In genomic region chr12:117412779-117413505, GRCm38 (mm10) we compare ENCODE assay signal across 13 mouse cellular contexts.
DNase-seq lines count a peak whose midpoint lies in the region; ATAC-seq and TF ChIP-seq lines count a peak whose summit lies in the region.
"Had no signal": no experiment of that assay in that cellular context is flagged by ENCODE, and none has a peak within 500 bp of the region (broad histone marks: within the 10 kb centered on the region; RNA-seq: fewer than 3 reads in every experiment).

No protein-coding gene starts in this region.

- no peaks in the 10 kb centered on the region for H3K9me3 ChIP-seq in heart, embryonic 13.5 days
- no peaks in the 10 kb centered on the region for H3K9me3 ChIP-seq in embryonic facial prominence, embryonic 10.5 days
- no peaks in the 10 kb centered on the region for H3K9me3 ChIP-seq in limb, embryonic 10.5 days (replicated peaks)
- H3K9me3 ChIP-seq in intestine, postnatal 0 days (ENCODE audit: control insufficient read depth) = no peaks in the 10 kb centered on the region
- H3K9me3 ChIP-seq: intestine, embryonic 15.5 days; liver, embryonic 12.5 days had no signal

- ATAC-seq in heart, embryonic 13.5 days (ENCODE audit: extremely low read depth, insufficient number of reproducible peaks, low FRiP score, low TSS enrichment) = no peak
- ATAC-seq in intestine, postnatal 0 days = no peak
- ATAC-seq: intestine, embryonic 15.5 days; liver, embryonic 12.5 days had no signal

- no peaks in the 10 kb centered on the region for H3K36me3 ChIP-seq in heart, embryonic 13.5 days
- no peaks in the 10 kb centered on the region for H3K36me3 ChIP-seq in embryonic facial prominence, embryonic 10.5 days (replicated peaks)
- H3K36me3 ChIP-seq in limb, embryonic 10.5 days = no peaks in the 10 kb centered on the region
- H3K36me3 ChIP-seq in intestine, postnatal 0 days (ENCODE audit: control insufficient read depth, insufficient read depth) = no peaks in the 10 kb centered on the region
- H3K36me3 ChIP-seq: intestine, embryonic 15.5 days; liver, embryonic 12.5 days had no signal

- H3K27ac ChIP-seq in heart, embryonic 13.5 days (replicated peaks) = 0 out of 2 replicates have a peak overlapping the region, but pooled peaks have one; percentile 40
- peak overlapping the region; percentile 68; the same call in 1 of the 2 replicates for H3K27ac ChIP-seq in embryonic facial prominence, embryonic 10.5 days (replicated peaks)
- H3K27ac ChIP-seq in limb, embryonic 10.5 days = peak overlapping the region; percentile 37; the same call in 1 of the 2 replicates
- no peak overlapping the region for H3K27ac ChIP-seq in intestine, postnatal 0 days (ENCODE audit: low read depth, low read length)
- H3K27ac ChIP-seq: intestine, embryonic 15.5 days; liver, embryonic 12.5 days had no signal

- TF ChIP-seq CTCF in intestine, postnatal 0 days (IDR thresholded peaks at IDR 0.05; ENCODE audit: low read depth) = no peak

- H3K27me3 ChIP-seq in heart, embryonic 13.5 days (replicated peaks) = no peaks in the 10 kb centered on the region
- no peaks in the 10 kb centered on the region for H3K27me3 ChIP-seq in embryonic facial prominence, embryonic 10.5 days (replicated peaks; ENCODE audit: low read depth, poor library complexity, severe bottlenecking)
- H3K27me3 ChIP-seq in limb, embryonic 10.5 days (ENCODE audit: low read depth, poor library complexity, severe bottlenecking) = no peaks in the 10 kb centered on the region
- H3K27me3 ChIP-seq in intestine, postnatal 0 days (replicated peaks; ENCODE audit: control insufficient read depth, insufficient read depth, low read length) = no peaks in the 10 kb centered on the region
- H3K27me3 ChIP-seq: CH12.LX; intestine, embryonic 15.5 days; liver, embryonic 12.5 days had no signal

- 21% methylated on average over 2 of the region's 2 CpGs for WGBS in heart, embryonic 13.5 days
- 32% methylated on average over 2 of the region's 2 CpGs for WGBS in embryonic facial prominence, embryonic 10.5 days
- 72% methylated on average over 2 of the region's 2 CpGs for WGBS in limb, embryonic 10.5 days
- WGBS in intestine, postnatal 0 days = 50% methylated on average over 2 of the region's 2 CpGs

- H3K4me2 ChIP-seq in heart, embryonic 13.5 days = no peak overlapping the region
- no peak overlapping the region for H3K4me2 ChIP-seq in intestine, postnatal 0 days (replicated peaks; ENCODE audit: low read depth)
- H3K4me2 ChIP-seq: intestine, embryonic 15.5 days; liver, embryonic 12.5 days had no signal

- H3K4me3 ChIP-seq in heart, embryonic 13.5 days = no peak overlapping the region
- no peak overlapping the region for H3K4me3 ChIP-seq in embryonic facial prominence, embryonic 10.5 days
- no peak overlapping the region for H3K4me3 ChIP-seq in limb, embryonic 10.5 days
- no peak overlapping the region for H3K4me3 ChIP-seq in intestine, postnatal 0 days (ENCODE audit: low read depth, low read length)
- H3K4me3 ChIP-seq: intestine, embryonic 15.5 days; liver, embryonic 12.5 days had no signal

- no peak overlapping the region for H3K9ac ChIP-seq in heart, embryonic 13.5 days
- H3K9ac ChIP-seq in intestine, postnatal 0 days (ENCODE audit: low read depth, low read length) = no peak overlapping the region
- H3K9ac ChIP-seq: intestine, embryonic 15.5 days; liver, embryonic 12.5 days had no signal

- no peak for DNase-seq in heart, adult 8-10 months (ENCODE audit: low spot score)
- DNase-seq in CD4-positive helper T cell, adult 2 months (ENCODE audit: low read depth, low spot score) = peak; percentile 36
- peak; percentile 31 for DNase-seq in embryonic facial prominence, embryonic 10.5 days (ENCODE audit: low spot score)
- DNase-seq in limb, embryonic 10.5 days (ENCODE audit: low spot score) = no peak
- DNase-seq in thymus, postnatal 0 days (ENCODE audit: low spot score) = no peak
- DNase-seq in testis, postnatal 10 days (ENCODE audit: low spot score) = no peak
- DNase-seq: cerebellum, adult 2 months; thymus, postnatal 25 days had no signal

- peaks cover 46% of the 10 kb centered on the region for H3K4me1 ChIP-seq in heart, embryonic 13.5 days
- peaks cover 15% of the 10 kb centered on the region for H3K4me1 ChIP-seq in embryonic facial prominence, embryonic 10.5 days
- peaks cover 3% of the 10 kb centered on the region; the same call in 1 of the 2 replicates for H3K4me1 ChIP-seq in limb, embryonic 10.5 days
- no peaks in the 10 kb centered on the region for H3K4me1 ChIP-seq in intestine, postnatal 0 days (replicated peaks; ENCODE audit: control insufficient read depth, insufficient read depth, low read length)
- H3K4me1 ChIP-seq: intestine, embryonic 15.5 days; liver, embryonic 12.5 days had no signal

Comparison
In these comparisons a context has a peak if more than half of its experiments do, and no peak if none do; other contexts are left out.
1. DNase-seq: peak in CD4-positive helper T cell, adult 2 months (single experiment) and embryonic facial prominence, embryonic 10.5 days (single experiment); none in heart, adult 8-10 months (single experiment), limb, embryonic 10.5 days (single experiment), thymus, postnatal 0 days (single experiment) and testis, postnatal 10 days (single experiment).